Mouse (Mus musculus): Measurements from ENCODE around the gene Rpl36al.
"Not testable (repeated sequence)": the region's sequence is repeated elsewhere in the genome, so short reads cannot be mapped to it uniquely, and the experiment has no call there.

DNA sequence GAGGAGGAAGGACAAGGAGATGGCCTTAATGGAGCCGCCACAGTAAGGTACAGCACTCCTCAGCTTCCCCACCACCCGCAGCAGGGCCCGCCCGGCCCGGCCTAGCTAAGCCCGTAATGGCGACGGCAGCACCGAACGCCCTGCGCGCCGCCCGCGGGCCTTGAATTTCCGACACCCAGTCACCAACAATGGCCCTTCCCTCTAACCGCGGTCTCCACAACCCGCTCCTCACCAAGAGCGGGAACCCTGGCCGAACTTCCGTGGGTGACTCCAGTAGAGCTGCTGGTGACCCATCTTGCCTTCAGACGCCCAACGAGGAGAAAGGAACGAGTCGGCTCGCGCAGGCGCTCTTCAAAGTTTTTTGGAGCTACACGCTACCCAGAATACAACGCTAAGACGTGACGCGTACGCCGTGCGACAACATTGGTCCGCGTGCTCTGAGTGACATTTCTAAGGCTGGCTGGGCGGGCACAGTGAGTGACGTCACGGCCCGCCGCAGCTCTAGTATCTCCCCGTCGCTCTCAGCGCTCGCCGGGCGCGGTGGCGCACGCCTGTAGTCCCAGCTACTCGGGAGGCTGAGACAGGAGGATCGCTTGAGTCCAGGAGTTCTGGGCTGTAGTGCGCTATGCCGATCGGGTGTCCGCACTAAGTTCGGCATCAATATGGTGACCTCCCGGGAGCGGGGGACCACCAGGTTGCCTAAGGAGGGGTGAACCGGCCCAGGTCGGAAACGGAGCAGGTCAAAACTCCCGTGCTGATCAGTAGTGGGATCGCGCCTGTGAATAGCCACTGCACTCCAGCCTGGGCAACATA is 24.9 kb downstream of the Rpl36al start, which contains the start of gene Rps29:
- not testable (repeated sequence) for TF ChIP-seq CTCF, EP300 (IDR thresholded peaks at IDR 0.05; ENCODE audit: low read depth)
